Mouse (Mus musculus): ENCODE results near the gene Manbal.
A peak's percentile ranks its signal among the peaks of the same experiment; 100 is the strongest.

Manbal gene

GRCm38 (mm10) chr2:157434497-157434896, 67.1 kb downstream of the Manbal start:
- DNase-seq (ENCODE audit: low spot score), result peak; percentile 65

GRCm38 (mm10) chr2:157436496-157436895, 69.1 kb downstream of the Manbal start:
- no peak for DNase-seq (ENCODE audit: low spot score)

GRCm38 (mm10) chr2:157437123-157437522, 69.7 kb downstream of the Manbal start:
- no peak for DNase-seq (ENCODE audit: low spot score)

GRCm38 (mm10) chr2:157441363-157441762, 74.0 kb downstream of the Manbal start:
- no peak for DNase-seq (ENCODE audit: low spot score)
